Mouse (Mus musculus) MEL-GATA-1-ER (cell line): ENCODE measurements around the gene Stx5a.

Experiments
- DNase-seq: peaks from one replicate; pipeline ENCODE4 v3.0.0-alpha.2; 2012; ENCODE audit warnings: low read depth; ENCODE audit errors: extremely low read depth

The Stx5a gene

DNA sequence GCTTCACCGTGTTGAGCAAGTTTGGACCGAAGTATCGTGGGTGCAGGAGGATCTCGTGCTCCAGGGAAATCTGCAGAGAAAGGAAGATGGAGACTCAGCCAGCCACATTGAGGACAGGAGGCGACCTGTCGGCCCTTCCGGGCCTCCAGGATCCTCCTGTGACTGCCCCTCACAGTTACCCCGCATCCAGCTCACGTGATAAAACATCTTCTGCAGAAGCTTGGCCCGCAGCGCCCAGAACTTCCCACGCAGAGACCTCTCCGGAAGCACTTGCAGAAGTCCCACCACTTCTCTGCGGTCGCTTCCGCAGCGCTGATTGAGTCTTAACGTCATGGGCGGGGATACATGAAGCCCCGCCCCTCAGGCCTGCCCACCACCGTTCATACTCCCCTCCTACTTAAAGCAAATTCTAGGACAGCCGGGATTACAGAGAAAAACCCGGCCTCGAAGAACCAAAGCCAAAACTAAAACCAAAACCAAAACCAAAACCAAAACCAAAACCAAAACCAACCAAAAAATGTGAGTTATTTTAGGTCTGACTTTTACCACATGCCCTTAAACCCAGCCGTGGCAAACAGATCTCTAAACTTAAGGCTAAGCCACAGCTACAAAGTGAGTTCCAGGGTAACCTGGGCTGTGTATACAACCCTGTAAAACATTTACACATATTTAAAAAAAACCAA, 57.2 kb downstream of the Stx5a start, which contains the start of gene Polr2g:
Gene Polr2g (minus strand): TSS at position 314 of the 683 bp plus-strand sequence.
- peak; percentile 86 for DNase-seq

- no peak for DNase-seq
Observed at GRCm38 (mm10) chr19:8798947-8799315, 57.7 kb downstream of the Stx5a start.

DNA sequence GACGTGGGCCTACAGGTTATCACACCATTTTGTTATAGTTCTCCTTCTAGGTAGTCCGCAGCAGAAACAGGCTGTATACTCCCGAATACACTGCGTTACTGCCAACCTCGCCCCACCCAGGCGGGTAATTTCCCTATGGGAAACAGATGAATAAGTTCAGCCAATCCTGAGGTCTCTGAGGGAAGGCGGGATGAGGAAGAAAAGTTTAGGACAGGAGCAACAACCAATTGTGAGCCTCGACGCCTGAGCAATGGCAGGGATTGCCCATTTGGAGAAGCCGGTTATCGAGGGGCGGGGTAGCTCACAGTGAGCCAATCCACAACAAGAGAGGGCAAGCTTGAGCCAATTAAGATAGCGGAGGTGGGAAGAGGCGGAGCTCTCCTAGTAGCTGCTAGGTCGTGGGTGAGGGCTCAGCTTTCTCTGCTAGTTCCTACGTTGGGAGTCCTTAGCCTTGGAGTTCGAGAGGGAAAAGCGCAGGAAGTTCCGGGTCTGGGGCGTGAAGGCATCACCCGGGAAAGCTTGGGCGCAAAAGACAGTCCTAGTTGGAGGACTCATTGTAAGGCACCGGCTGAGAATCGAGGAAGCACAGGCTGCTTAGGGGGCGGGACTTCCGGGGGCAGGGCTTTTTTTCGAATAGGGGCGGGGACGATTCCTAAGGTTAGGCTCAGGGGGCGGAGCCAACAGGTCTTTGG, 61.1 kb downstream of the Stx5a start, which contains the start of gene Zbtb3:
Gene Zbtb3 (plus strand): TSS at position 426 of the 692 bp plus-strand sequence.
- peak; percentile 99 for DNase-seq

GRCm38 (mm10) chr19:8803204-8803780, 62.1 kb downstream of the Stx5a start:
- no peak for DNase-seq

- no peak for DNase-seq
Observed at GRCm38 (mm10) chr19:8803879-8804660, 62.9 kb downstream of the Stx5a start.
